Mouse (Mus musculus) splenic B cell, adult 2 months (primary cell): ENCODE data around the gene Odf3b.

Source experiments
- DNase-seq: peaks from one replicate; pipeline ENCODE4 v3.0.0-alpha.2; 2011; ENCODE audit warnings: low read depth, low spot score
- H3K27me3 ChIP-seq: 2 replicates; pipeline ENCODE4 v1.6.1; 2012; ENCODE audit warnings: mild to moderate bottlenecking, low read length, moderate library complexity, mixed read lengths; ENCODE audit not compliant: control insufficient read depth, poor library complexity, insufficient read depth, severe bottlenecking
- H3K36me3 ChIP-seq: 2 replicates; pipeline ENCODE4 v1.6.1; 2012; ENCODE audit warnings: mild to moderate bottlenecking, low read length, moderate library complexity, mixed read lengths; ENCODE audit not compliant: control insufficient read depth, poor library complexity, insufficient read depth, severe bottlenecking

The Odf3b gene

DNA sequence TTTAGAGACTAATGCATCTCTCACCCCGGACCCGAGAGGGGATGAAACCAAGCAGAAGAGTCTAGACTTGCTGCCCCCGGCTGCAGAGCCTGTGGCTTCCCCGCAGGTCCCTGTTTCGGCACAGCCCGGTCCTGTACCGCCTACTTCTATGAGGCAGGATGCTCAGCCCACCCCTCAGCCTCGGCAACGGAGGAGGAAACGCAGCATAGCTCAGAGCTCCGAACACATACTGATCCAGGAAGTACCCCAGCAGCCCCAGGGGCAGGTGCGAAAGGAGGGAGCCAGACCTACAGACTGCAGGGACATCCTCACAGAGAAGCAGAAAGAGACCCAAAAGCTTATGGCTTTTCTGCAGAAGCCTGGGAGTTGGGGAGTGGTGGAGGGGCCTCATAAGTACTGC, 8.0 kb upstream of the Odf3b start:
- Histone ChIP-seq H3K27me3 (no peaks in the 10 kb centered on the region), H3K36me3 (no peaks in the 10 kb centered on the region)
- DNase-seq = no peak

DNA sequence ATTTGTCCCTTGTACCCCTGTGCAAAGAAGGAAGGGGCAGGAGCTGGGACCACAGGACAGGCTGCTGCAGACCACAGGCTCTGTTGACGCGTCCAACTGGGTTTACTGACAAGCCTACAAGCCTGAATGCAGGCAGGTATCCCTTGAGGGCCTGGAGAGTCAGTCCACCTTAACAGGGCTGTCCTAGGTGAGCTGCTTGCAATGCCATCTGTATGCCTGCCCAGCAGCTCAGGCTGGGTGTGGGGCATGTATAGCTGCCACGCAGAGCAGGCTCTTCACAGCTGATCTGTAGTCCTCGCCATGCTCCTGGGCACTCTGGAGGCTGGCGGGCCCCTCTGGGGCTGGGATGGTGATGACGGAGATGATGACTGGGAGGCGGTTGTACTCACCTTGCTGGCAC, 5.5 kb upstream of the Odf3b start, which contains the start of gene Klhdc7b:
Gene Klhdc7b (plus strand): TSS at position 301 of the 400 bp plus-strand sequence.
- Histone ChIP-seq H3K27me3 (no peaks in the 10 kb centered on the region), H3K36me3 (no peaks in the 10 kb centered on the region)
- no peak for DNase-seq

DNA sequence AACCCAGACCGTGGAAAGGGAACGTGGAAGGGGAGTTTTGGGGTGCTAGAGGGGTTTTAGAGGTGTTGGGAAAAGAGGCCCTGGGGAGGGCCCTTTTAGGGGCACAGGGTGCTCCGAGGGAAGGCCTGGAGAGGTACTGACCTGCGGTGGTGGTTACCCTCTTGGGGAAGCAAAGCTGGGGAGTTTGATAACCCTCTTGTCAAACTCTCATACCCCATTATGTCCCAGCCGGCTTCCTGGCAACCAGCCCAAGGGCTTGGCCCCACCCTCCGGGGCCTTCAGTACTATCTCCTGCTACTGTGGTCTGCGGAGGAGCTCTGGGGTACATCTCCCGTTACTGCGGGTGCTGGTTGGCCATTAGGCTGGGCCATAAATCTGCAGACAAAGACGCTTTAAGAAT, 347 bp upstream of the Odf3b start:
- no peak for DNase-seq
- no peaks in the 10 kb centered on the region for H3K27me3 ChIP-seq
- no peaks in the 10 kb centered on the region for H3K36me3 ChIP-seq

DNA sequence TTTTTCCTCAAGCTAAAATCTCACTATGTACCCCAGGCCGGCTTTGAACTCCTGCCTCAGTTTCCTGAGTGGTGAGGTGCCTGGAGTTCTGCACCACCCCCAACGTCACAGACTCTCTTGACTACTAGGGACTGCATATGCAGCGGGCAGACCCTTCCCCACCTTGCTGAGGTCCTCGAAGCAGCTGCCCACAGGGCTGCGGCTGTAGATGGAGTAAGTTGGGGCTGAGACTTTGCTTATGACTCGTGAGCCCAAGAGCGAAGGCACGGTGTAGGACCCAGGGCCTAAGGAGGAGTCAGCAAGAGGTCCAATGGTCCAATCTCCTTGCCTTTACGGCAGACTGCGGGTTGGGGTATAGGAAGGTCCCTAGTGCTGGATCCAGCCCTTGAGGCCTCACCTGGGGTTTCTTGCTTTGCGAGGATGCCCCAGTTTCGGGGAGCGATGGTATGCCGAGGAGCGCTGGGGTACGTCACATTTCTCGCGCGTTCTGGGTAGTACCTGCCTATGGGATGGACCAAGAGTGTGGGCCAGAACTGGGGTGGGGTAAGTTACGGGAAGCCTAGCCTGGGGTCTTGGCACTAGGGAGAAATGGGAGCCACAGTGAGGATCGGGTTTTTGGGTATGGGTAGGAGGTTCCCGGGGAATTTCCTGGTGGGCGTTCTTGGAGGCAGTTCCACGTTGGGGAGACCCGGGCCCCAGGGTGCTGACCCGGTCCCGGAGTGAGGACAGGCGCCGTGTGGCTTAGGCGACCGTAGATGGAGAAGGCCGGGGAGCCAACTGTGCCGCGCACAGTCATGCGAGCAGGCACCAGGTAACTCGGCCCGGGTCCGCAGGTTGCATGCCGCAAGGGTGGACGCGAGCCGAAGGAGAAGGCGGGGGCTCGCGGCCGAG, 899 bp downstream of the Odf3b start:
- no peaks in the 10 kb centered on the region for H3K36me3 ChIP-seq
- no peak for DNase-seq
- no peaks in the 10 kb centered on the region for H3K27me3 ChIP-seq

DNA sequence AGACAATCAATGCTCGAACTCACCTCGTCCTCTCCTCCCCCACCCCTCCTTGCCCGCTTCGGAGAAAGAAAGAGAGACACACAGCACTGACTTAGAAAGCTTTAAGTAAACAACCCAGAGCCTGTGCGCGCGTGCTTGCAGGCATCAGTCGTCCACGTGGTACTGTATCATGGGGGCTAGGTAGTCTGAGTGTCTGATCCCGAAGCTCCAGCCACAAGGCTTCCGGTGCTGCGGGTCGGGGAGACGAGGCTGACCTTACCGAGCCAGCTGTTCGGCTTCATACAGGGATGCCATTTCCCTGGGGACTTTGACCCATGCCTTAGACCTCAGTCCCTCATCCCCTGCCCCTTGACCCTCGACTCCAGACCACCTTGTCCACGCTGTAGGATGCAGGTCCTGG, 1.7 kb downstream of the Odf3b start:
- DNase-seq = no peak
- H3K36me3 ChIP-seq = no peaks in the 10 kb centered on the region
- H3K27me3 ChIP-seq = no peaks in the 10 kb centered on the region

DNA sequence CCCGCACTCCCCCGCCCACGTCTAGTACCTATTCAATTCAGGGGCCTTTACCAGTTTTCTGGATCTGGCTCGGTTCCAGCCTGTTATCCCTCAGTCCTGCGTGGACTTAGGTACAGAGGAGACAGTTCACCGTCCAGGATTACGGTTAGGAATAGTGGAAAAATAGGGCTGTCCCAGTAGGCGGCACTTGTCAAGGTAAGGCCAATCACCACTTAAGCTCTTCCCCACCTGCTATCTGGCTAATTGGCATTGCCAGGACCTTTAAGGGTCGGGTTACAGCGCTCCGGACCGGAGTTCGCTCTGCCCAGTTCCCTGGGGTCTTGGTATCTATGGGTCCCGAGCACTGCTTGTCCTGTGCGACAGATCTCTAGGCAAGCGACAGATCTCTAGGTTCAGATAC, 2.1 kb downstream of the Odf3b start, which contains the start of gene Tymp:
Gene Tymp (minus strand): TSS at position 83 of the 400 bp plus-strand sequence.
- DNase-seq = no peak
- Histone ChIP-seq H3K27me3 (no peaks in the 10 kb centered on the region), H3K36me3 (no peaks in the 10 kb centered on the region)

DNA sequence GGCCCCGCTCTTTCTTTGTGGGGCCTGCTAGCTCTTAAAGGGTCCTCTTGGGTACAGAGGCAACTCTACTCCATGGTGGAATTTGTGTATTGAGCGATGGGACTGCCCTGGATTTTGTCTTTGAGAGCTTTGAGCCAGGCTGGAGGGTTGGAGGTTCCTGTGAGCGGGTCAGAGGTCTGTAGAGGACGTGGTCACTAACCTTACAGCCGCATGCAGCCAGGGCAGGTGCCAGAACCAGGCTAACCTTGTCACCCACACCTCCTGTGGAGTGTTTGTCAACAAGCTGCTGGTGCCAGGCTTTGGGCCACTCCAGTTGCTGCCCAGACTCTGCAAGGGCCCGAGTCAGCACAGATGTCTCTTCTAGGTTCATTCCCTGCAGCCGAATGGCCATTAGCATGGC, 3.0 kb downstream of the Odf3b start:
- H3K27me3 ChIP-seq = no peaks in the 10 kb centered on the region
- H3K36me3 ChIP-seq = no peaks in the 10 kb centered on the region
- no peak for DNase-seq

DNA sequence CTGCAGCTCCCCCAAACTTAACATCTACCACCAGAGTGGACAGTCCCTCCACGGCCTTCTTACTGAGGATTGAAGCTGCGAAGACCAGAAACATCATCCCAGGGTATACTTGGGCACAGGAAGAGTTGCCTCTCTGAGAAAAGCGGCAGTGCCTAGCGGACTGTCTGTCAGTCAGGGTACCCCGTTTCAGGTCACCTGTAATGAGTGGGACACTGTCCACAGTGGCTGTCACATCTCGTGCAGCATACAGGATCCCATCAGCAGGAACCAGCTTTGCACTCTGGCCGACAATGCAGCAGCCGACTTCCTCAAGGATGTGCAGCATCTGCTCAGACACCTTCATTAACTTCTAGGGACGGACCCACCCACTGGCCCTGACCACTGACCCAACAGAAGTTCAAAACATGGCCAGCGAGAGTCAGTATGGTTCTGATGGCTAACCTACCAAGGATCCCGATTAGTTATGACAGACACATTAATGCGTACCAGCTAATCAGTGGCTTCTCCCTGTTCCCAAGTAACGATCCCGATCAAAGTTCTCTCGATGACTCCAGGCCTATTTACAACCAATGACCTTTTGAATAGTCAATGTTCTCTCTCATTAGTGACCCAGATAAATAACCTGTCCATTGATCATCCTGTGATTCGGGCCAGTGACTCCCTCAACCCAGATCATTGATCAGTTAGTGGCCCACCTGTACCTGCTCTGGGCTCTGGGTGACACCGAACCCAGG, 4.1 kb downstream of the Odf3b start:
- Histone ChIP-seq H3K27me3 (no peaks in the 10 kb centered on the region), H3K36me3 (peaks cover 2% of the 10 kb centered on the region; the same call in 1 of the 2 replicates)
- no peak for DNase-seq

DNA sequence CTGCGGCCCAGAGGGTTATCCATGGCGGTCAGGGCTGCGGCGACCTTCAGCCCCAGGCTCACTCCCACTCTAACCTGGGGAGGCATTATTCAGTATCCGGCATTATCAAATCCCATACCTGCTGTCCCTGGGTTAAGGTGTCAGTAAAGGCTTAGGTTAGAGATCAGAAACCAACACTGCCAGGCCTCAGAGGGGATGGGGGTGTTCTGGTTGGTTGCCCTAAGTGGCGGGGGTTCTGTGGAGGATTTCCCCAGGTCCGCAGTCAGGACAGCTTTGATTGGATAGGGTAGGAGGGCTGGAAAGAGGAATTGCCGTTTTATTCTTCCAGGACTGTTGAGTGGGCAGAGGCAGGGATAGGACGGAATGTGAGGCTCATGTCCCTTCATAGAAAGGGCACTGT, 4.7 kb downstream of the Odf3b start:
- peaks cover 5% of the 10 kb centered on the region for H3K36me3 ChIP-seq
- DNase-seq = no peak
- no peaks in the 10 kb centered on the region for H3K27me3 ChIP-seq

DNA sequence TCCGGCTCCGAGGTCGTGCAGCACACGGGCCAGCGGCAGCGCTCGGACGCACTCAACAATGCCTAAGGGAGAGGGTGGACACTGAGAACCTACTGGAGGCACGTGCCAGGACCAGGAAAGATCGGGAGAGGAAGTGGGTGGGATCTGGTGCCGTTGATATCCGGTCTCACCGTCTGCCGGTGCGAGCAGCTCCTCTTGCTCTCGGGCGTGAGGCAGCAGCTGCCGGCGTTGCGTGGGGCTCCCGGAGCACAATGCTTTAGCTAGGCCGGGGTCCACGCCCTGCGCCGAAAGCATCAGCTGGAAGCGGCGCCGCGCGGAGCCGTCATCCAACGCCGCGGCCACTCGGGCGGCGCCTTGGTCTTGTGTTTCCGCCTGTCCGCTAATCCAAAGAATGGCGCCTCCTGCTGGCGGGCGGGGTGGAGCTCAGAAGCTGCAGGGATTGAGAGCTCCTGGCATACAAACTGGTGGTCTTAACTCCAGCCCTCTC, 5.3 kb downstream of the Odf3b start, which contains the start of gene Sco2:
Gene Sco2 (minus strand): TSS at position 85 of the 487 bp plus-strand sequence.
- Histone ChIP-seq H3K36me3 (peaks cover 8% of the 10 kb centered on the region), H3K27me3 (no peaks in the 10 kb centered on the region)
- DNase-seq = peak; percentile 92

DNA sequence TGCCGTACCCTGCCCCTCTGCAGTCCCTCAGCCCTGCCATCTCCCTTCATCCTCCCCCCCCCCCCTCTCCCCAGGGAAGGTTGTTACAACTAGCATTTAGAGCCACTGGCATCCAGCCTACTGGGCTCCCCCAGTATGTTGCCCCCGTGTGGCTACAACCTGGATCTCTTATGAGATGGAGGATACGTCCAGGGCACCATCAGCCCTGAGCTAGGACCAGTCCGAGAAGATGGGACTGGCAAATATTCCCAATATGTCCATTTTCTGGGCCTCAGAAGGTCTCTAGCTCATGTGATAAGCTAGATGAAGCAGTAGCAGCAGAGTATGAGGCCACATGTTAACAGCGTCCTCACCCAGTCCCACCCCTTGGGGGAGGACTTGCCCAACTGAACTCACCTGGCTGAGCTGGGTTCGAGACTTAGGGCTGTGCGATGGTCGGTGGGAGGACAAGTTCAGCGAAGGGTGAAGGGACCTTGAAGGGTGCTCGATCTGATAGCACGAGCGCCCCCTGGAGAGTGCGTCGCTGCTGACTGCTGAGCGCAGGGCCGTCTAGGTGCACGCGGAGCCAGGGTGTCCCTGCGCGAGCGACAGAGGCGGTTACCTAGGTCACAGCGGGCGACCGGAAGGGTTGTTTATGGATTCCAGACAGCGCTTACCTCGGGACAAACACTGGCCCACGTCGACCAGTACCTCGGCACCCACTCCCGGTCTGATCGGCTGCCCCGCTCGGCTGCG, 5.9 kb downstream of the Odf3b start:
- peak; percentile 94 for DNase-seq
- H3K36me3 ChIP-seq = peaks cover 8% of the 10 kb centered on the region

DNA sequence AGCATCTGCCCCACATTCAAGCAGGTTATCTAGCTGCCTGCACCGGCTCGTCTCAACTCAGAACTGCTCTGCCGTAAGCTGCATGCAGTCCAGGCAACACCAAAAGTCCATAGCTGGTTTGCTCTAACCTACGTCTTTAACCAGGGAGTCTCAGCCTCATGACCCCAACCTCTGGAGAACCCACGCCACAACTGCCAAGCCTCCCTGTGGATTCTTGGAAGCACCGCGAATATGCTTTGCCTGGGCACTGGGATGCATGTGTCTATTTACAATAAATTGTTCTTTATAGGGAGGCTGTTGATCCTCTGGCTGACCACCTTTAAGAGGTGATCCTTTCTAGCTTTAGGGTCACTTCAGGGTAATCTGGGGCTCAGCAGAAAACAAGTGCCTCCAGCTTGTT, 6.5 kb downstream of the Odf3b start:
- Histone ChIP-seq H3K36me3 (peaks cover 8% of the 10 kb centered on the region), H3K27me3 (no peaks in the 10 kb centered on the region)
- no peak for DNase-seq

More for the DNA sequence above, 5.9 kb downstream of the Odf3b start:
- no peaks in the 10 kb centered on the region for H3K27me3 ChIP-seq

DNA sequence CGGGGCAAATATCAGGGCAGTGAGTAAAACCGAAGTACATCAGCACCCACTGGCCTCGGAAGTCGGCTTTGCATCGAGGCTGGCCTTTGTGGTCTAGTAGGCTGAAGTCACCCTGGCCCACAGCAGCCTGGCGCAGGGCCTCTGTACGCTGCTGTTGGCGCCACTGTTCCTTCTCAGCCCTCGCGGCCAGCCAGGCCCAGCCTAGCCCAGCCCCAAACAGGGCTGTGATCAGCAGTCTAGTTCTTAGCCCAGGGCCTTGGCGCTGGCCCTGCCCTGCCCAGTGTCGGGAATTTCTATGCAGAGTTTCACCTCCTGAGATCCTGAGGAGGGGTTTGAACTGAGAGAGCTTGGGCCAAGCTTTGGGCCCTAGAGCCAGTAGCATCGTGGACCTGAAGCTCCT, 7.0 kb downstream of the Odf3b start:
- no peak for DNase-seq
- H3K27me3 ChIP-seq = no peaks in the 10 kb centered on the region
- peaks cover 8% of the 10 kb centered on the region for H3K36me3 ChIP-seq

DNA sequence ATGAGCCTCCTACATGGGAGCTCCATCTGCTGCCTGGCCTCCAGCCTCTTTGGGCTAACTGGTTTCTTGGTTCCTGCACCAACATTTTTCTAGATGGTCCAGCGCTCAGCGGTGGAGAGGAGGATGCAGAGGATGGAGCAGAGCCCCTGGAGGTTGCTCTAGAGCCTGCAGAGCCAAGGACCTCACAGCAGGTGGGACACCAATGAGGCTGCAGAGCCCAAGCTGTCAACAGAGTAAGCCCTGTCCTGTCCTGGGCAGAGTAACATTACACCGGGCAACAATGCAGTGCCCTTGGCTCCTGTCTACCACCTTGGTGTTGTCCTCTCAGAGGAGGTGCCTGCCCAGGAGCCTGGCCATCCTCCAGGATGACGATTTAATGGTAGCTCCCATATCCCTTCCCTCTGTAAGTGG, 13.9 kb downstream of the Odf3b start:
- no peak for DNase-seq
- H3K27me3 ChIP-seq = no peaks in the 10 kb centered on the region
- peaks cover 20% of the 10 kb centered on the region for H3K36me3 ChIP-seq
